Mouse (Mus musculus) ES-Bruce4 (cell line): ENCODE measurements around the gene Cxcl17.
A peak's percentile ranks its signal among the peaks of the same experiment; 100 is the strongest.

Source experiments
- CTCF ChIP-seq: IDR thresholded peaks from one replicate; pipeline ENCODE4 v1.8.1; 2011; ENCODE audit warnings: low read depth, low read length
- EP300 ChIP-seq: IDR thresholded peaks from 2 replicates; pipeline ENCODE4 v1.6.1; 2011; ENCODE audit warnings: low read depth, low read length; ENCODE audit not compliant: insufficient read depth
- POLR2A ChIP-seq: IDR thresholded peaks from one replicate; pipeline ENCODE4 v1.8.1; 2011; ENCODE audit warnings: low read length; ENCODE audit not compliant: insufficient read depth

GRCm38 (mm10) chr7:25424429-25424828, 11.7 kb upstream of the Cxcl17 start:
- TF ChIP-seq EP300 = no peak
- TF ChIP-seq POLR2A = no peak
- peak; percentile 51 for TF ChIP-seq CTCF
